Mouse (Mus musculus) hindbrain, embryonic 13.5 days (tissue): Measurements from ENCODE around the gene Stxbp1. TPM values are rescaled to one million over a fixed set of nuclear protein-coding genes. Genes with fewer than 3 reads are reported as not detected.
A peak's percentile ranks its signal among the peaks of the same experiment; 100 is the strongest.

Experiments
- ATAC-seq: fragments of 200-750 bp; cut with Nextera tagmentation; 2 replicates; pipeline ENCODE4 v1.8.0; 2017; ENCODE audit warnings: moderate TSS enrichment; ENCODE audit not compliant: low FRiP score
- H3K27ac ChIP-seq: fragments of 300-500 bp; sonication (generic); 2 replicates; pipeline ENCODE4 v1.5.1; 2015; ENCODE audit warnings: inconsistent platforms, mild to moderate bottlenecking, moderate library complexity
- H3K27me3 ChIP-seq: fragments of 300-500 bp; sonication (generic); 2 replicates; pipeline ENCODE4 v1.6.1; 2015; ENCODE audit warnings: mild to moderate bottlenecking, inconsistent platforms
- H3K36me3 ChIP-seq: fragments of 300-500 bp; sonication (generic); 2 replicates; pipeline ENCODE4 v1.6.1; 2015; ENCODE audit warnings: mild to moderate bottlenecking, inconsistent platforms
- H3K4me1 ChIP-seq: fragments of 300-500 bp; sonication (generic); replicated peaks from 2 replicates; pipeline ENCODE4 v1.6.1; 2015; ENCODE audit warnings: inconsistent platforms
- H3K4me2 ChIP-seq: fragments of 300-500 bp; sonication (generic); 2 replicates; pipeline ENCODE4 v1.6.1; 2015; ENCODE audit warnings: inconsistent platforms, mild to moderate bottlenecking, moderate library complexity
- H3K4me3 ChIP-seq: fragments of 300-500 bp; sonication (generic); 2 replicates; pipeline ENCODE4 v1.5.1; 2015; ENCODE audit warnings: mild to moderate bottlenecking, inconsistent platforms
- H3K9ac ChIP-seq: fragments of 300-500 bp; sonication (generic); 2 replicates; pipeline ENCODE4 v1.6.1; 2015; ENCODE audit warnings: mild to moderate bottlenecking, inconsistent platforms
- H3K9me3 ChIP-seq: fragments of 300-500 bp; sonication (generic); 2 replicates; pipeline ENCODE4 v1.6.1; 2016; ENCODE audit warnings: inconsistent platforms
- WGBS: fragments of 180-500 bp; shearing (Covaris S2); methylation state at CpG from one replicate; pipeline ENCODE4 v1.1.7; 2015; 5-methylcytosine and 5-hydroxymethylcytosine counted together
- polyA plus RNA-seq: library from polyadenylated mRNA; unstranded; fragments of >200 nt; fragmentation: Nextera tagmentation; extraction: Ambion mirVana; gene quantifications from 2 replicates; pipeline ENCODE4 v1.2.1, GENCODE M21; 2015

Gene Stxbp1
- polyA plus RNA-seq, 1 experiment from 2014 or later, result 180 TPM

DNA sequence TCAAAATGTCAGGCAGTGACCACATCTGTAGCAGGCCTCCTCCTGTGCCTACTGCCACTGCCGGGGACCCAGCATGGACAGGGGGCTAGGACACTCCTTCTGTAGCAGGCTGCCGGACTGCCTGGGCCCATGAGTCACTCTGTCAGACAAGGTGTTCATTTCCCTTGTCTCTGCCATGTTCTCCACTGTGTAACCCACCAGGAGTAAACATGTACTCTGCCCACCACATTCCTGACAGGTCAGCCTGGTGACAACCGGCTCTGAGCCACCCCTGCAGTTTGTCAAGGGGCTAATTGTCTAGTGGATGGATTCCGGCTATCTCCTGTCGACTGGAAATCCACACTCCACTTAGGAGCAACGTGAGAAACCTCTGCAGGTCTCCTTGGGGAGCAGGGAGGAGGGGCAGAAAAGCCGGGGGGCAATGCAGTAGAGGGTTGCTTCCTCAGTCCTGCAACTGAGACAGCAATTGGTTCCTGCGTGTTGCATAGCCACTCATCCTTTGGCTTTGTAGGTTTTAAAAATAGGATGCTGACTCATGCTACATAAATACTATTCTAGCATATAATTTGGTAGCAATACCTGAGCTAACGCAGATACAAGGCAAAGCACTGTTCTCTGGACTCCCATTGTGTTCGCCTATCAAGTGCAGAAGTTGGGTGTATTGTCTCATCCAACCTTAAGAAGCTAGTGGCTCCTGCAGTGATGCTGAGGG, 48.6 kb downstream of the Stxbp1 start:
- H3K27ac ChIP-seq, result no peak overlapping the region
- 65% methylated on average over 10 of the region's 10 CpGs for WGBS

DNA sequence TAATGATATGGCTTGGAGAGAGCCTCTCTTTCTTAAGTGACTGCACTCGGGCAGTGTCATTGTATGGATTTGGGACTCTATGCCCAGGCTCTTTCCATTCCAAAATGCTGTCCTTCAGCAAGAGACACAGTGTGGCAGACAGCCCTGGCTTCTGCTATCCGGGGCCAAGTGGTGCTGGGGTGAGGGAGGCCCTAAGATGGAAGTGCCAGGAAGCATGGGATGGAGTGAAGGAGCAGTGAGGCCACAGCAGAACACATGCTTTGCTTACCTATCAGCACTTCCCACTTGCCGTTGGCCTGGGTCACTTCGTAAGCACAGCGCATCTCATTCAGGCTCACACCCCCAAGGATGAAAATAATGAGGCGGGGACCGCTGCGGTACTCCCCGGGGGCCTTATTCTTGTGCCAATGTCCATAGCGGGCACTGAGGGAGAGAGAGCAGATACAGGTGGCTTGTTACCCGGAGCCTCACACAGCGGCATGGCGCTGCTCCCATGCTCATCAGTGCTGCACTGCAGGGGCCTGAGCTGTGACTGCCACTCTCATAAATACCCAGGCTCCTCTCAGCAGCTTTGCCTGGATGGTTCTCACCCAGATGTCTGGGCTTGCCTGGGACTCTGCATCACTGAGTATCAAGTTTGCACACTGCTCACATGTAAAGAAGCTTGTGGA, 51.2 kb downstream of the Stxbp1 start:
- WGBS, result 73% methylated on average over 13 of the region's 13 CpGs
- Histone ChIP-seq H3K9me3 (no peaks in the 10 kb centered on the region), H3K9ac (no peak overlapping the region), H3K27me3 (no peaks in the 10 kb centered on the region), H3K36me3 (peaks cover 96% of the 10 kb centered on the region), H3K4me2 (no peak overlapping the region), H3K4me3 (no peak overlapping the region), H3K27ac (no peak overlapping the region), H3K4me1 (peaks cover 8% of the 10 kb centered on the region; the same call in 1 of the 2 replicates)
- ATAC-seq, result no peak

More for the DNA sequence above, 48.6 kb downstream of the Stxbp1 start:
- Histone ChIP-seq H3K9ac (no peak overlapping the region), H3K4me1 (peaks cover 8% of the 10 kb centered on the region; the same call in 1 of the 2 replicates), H3K9me3 (no peaks in the 10 kb centered on the region), H3K36me3 (peaks cover 100% of the 10 kb centered on the region), H3K4me3 (no peak overlapping the region), H3K27me3 (no peaks in the 10 kb centered on the region), H3K4me2 (no peak overlapping the region)
- ATAC-seq, result no peak

DNA sequence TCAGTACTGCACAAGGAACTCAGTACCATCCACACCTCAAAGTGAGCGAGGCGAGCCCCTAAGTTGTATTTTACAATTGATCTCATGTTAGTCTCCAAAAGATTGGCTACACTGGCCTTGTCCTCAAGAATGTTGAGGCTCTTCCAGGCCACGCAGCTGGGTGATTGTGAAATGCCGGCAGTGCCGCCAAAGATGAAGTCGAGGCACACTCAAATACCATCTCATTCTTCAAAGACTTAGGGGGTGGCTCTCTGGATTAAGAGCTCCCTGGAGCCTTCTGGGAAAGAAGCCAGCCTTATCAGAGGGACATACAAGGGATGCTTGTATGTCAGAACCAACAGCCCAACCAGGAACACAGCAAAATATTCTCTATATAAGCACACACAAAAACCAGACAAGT, 55.7 kb downstream of the Stxbp1 start:
- Histone ChIP-seq H3K9me3 (no peaks in the 10 kb centered on the region), H3K27ac (no peak overlapping the region), H3K36me3 (peaks cover 81% of the 10 kb centered on the region), H3K9ac (no peak overlapping the region), H3K4me1 (peaks cover 4% of the 10 kb centered on the region; the same call in 1 of the 2 replicates), H3K4me3 (no peak overlapping the region), H3K4me2 (no peak overlapping the region), H3K27me3 (no peaks in the 10 kb centered on the region)
- 85% methylated on average over 6 of the region's 6 CpGs for WGBS
- ATAC-seq, result no peak

DNA sequence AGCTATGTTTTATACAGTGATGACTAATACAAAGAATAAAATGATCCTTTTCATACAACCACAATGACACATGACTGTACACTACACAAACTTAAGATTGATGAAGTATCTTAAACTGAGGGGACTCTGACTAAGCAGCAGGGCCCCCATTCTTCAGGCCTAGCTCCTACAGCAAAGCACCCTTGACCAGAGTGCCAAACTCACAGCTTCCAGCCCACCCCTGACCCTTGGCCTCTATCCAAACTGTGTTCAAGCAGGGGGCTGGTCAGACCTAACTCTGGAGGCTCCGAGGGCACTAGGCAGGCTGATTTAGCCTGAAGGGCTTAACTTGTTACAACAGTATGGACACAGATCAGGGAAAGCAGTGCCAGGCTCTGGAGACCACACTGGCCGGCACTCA, 58.5 kb downstream of the Stxbp1 start:
- 61% methylated on average over 2 of the region's 2 CpGs for WGBS
- no peak for ATAC-seq
- no peaks in the 10 kb centered on the region for H3K27me3 ChIP-seq

DNA sequence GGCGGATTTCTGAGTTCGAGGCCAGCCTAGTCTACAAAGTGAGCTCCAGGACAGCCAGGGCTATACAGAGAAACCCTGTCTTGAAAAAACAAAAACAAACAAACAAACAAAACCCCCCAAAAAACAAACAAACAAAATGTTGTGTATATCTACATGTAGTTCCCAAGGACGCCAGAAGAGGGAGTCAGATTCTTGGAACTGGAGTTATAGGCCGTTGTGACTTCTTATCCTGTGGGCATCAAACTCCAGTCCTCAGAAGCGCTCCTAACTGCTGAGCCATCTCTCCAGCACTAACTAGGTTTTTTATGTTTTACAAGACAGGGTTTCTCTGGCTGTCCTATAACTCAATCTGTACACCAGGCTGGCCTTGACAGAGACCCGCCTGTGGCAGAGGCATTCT, 59.9 kb downstream of the Stxbp1 start:
- no peak overlapping the region for H3K4me3 ChIP-seq
- no peaks in the 10 kb centered on the region for H3K9me3 ChIP-seq
- no peaks in the 10 kb centered on the region for H3K27me3 ChIP-seq
- H3K27ac ChIP-seq, result no peak overlapping the region
- H3K4me1 ChIP-seq, result 0 out of 2 replicates have a peak, but pooled peaks cover 5% of the 10 kb centered on the region
- WGBS, result 54% methylated on average over 6 of the region's 6 CpGs
- peaks cover 42% of the 10 kb centered on the region for H3K36me3 ChIP-seq
- ATAC-seq, result no peak
- H3K4me2 ChIP-seq, result no peak overlapping the region
- no peak overlapping the region for H3K9ac ChIP-seq

More for the DNA sequence above, 58.5 kb downstream of the Stxbp1 start:
- Histone ChIP-seq H3K4me2 (no peak overlapping the region), H3K4me1 (0 out of 2 replicates have a peak, but pooled peaks cover 5% of the 10 kb centered on the region), H3K36me3 (peaks cover 54% of the 10 kb centered on the region), H3K9me3 (no peaks in the 10 kb centered on the region), H3K9ac (no peak overlapping the region), H3K27ac (no peak overlapping the region), H3K4me3 (no peak overlapping the region)

DNA sequence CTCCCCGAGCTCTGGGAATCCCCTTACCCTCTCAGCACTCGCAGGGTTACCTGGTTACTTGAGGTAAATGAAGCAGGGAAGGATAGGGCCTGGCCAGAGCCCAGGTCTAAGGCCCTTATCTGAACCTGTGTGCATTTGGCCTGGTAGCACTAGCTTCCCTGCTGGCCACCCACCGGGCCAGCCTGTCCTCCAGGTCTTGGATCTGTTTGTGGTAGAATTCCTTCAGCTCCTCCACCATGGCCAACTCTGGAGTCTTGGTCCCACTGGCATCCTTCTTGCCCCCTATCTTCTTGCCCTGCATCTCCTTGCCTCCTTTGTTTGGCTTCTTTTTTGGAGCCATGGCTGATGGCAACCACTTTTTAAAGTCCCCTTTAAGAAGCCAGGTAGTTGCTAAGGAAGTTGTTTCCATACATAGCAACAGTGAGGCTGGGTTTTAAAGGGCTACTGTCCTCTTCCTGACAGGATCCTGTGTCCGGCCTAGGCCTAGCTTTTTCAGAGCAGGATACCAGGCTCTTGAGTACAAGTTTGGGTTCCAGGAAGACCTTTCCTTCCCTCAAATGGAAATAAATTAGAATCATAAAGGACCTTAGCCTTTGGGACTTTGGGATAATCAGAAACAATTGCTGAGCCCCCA, 62.9 kb downstream of the Stxbp1 start, which contains the start of gene Cfap157:
Gene Cfap157, minus strand, starts transcription at position 381 of the 634 bp plus-strand sequence.
- WGBS, result 71% methylated on average over 4 of the region's 4 CpGs
- Histone ChIP-seq H3K27ac (no peak within 1 kb of the TSS; the same call in 1 of the 2 replicates), H3K9ac (peak within 1 kb of the TSS; percentile 46; the same call in 1 of the 2 replicates), H3K4me1 (0 out of 2 replicates have a peak, but pooled peaks cover 5% of the 10 kb centered on the region), H3K9me3 (no peaks in the 10 kb centered on the region), H3K27me3 (no peaks in the 10 kb centered on the region), H3K36me3 (peaks cover 13% of the 10 kb centered on the region), H3K4me3 (no peak within 1 kb of the TSS), H3K4me2 (no peak within 1 kb of the TSS)
- ATAC-seq, result no peak

DNA sequence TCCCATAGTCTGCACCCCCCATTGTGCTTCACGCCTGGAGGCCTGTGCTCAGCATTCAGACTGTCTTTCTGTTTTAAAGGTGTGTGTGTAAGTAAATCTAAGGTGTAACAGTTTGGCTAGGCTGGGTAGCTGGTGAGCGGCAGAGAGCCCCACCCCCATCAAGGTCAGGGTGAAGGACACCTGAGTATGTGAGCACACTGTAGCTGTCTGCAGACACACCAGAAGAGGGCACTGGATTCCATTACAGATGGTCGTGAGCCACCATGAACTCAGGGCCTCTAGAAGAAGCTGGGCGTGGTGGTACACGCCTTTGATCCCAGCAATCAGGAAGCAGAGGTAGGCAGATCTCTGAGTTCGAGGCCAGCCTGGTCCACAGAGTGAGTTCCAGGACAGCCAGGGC, 65.3 kb downstream of the Stxbp1 start:
- no peak for ATAC-seq
- WGBS, result 80% methylated on average over 6 of the region's 6 CpGs
- peaks cover 6% of the 10 kb centered on the region for H3K27me3 ChIP-seq

DNA sequence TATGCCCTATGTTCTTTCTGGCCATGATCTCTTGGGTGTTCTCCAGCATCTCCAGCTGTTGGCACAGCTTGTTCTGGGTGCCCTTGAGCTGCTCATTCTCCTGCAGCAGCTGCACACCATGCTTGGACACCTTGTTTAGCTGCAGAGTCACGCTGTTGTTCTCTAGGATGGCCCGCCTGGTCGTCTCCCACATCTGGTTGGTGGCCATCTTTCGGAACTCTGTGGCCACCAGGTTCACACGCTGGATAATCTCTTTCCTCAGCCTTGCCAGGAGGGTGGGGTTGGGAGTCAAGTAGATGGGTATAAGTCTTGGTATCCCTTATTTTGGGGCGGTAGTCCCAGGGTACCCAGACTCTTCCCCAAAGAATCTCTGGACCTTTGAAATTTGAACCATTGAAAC, 67.3 kb downstream of the Stxbp1 start:
- H3K4me1 ChIP-seq, result peaks cover 21% of the 10 kb centered on the region
- no peak overlapping the region for H3K27ac ChIP-seq
- no peak for ATAC-seq
- 94% methylated on average over 6 of the region's 6 CpGs for whole genome bisulfite sequencing
- no peak overlapping the region for H3K9ac ChIP-seq
- peaks cover 12% of the 10 kb centered on the region for H3K27me3 ChIP-seq
- no peaks in the 10 kb centered on the region for H3K36me3 ChIP-seq
- H3K9me3 ChIP-seq, result no peaks in the 10 kb centered on the region
- H3K4me3 ChIP-seq, result no peak overlapping the region
- H3K4me2 ChIP-seq, result no peak overlapping the region

More for the DNA sequence above, 65.3 kb downstream of the Stxbp1 start:
- Histone ChIP-seq H3K4me1 (0 out of 2 replicates have a peak, but pooled peaks cover 7% of the 10 kb centered on the region), H3K27ac (no peak overlapping the region), H3K9me3 (no peaks in the 10 kb centered on the region), H3K9ac (no peak overlapping the region), H3K36me3 (no peaks in the 10 kb centered on the region), H3K4me2 (no peak overlapping the region), H3K4me3 (no peak overlapping the region)

DNA sequence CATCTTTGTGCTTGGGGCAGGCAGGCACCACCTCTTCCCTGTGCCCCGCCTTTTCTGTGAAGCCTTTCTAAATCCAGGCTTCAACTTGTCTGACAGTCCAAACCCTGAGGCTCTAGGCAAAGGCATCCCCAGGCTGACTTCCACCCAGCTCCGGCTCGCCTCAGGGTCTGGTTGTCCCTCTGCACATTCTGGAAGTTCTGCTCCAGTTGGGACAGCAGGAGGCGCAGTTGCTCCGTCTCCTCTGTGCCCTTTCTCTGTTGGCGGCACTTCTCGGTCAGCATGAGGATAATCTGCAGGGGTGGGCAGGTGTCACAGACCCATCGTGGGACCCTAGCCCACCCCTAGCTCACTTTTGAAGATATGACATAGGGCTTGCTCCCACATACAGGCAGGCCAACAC, 67.9 kb downstream of the Stxbp1 start:
- no peak overlapping the region for H3K4me3 ChIP-seq
- no peak for ATAC-seq
- H3K27me3 ChIP-seq, result peaks cover 12% of the 10 kb centered on the region
- 15% methylated on average over 8 of the region's 8 CpGs for WGBS
- no peak overlapping the region for H3K27ac ChIP-seq
- peaks cover 20% of the 10 kb centered on the region for H3K4me1 ChIP-seq
- H3K9ac ChIP-seq, result no peak overlapping the region
- H3K9me3 ChIP-seq, result no peaks in the 10 kb centered on the region
- no peaks in the 10 kb centered on the region for H3K36me3 ChIP-seq
- H3K4me2 ChIP-seq, result no peak overlapping the region

DNA sequence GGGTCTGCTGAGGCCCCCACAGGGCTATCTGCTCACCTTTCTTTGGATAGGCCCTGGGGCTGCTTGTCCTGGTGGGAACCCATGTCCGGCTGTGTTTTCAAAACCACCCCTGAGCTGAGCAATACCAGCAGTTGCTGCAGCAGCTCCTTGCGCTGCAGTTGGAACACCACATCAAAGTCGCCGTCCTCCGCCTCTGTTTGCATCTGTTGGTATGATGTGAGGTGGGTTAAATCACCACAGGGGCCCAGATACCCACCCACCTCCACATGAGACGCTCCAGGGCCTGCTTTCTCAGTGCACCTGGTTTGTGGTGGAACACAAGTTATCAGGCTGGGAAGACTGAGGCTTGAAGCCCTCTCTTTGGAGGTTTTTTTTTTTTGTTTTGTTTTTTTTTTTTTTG, 69.0 kb downstream of the Stxbp1 start:
- no peak for ATAC-seq
- Histone ChIP-seq H3K9ac (peak overlapping the region; percentile 24; the same call in 1 of the 2 replicates), H3K4me2 (no peak overlapping the region), H3K27ac (no peak overlapping the region), H3K4me1 (peaks cover 18% of the 10 kb centered on the region), H3K36me3 (no peaks in the 10 kb centered on the region), H3K27me3 (peaks cover 12% of the 10 kb centered on the region), H3K4me3 (no peak overlapping the region), H3K9me3 (no peaks in the 10 kb centered on the region)
- 92% methylated on average over 6 of the region's 6 CpGs for WGBS

DNA sequence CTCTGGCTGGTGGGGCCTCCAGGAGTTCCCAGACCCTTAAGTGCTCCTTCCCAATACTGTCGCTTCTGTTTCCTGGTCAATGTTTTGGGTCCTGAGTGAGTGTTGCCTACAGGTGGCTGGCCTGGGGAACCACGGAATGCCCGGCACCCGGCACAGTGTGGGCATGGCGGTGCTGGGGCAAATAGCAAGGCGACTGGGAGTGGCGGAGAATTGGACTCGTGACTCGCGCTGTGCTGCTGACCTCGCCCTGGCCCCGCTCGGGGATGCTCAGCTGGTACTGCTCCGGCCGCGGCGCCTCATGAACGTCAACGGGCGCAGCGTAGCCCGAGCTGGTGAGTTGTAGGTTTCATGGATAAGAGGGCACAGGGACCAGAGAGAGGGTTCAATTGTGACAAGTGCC, 70.9 kb downstream of the Stxbp1 start:
- Histone ChIP-seq H3K27me3 (peaks cover 12% of the 10 kb centered on the region), H3K9me3 (no peaks in the 10 kb centered on the region), H3K9ac (peak overlapping the region; percentile 72), H3K4me1 (peaks cover 20% of the 10 kb centered on the region), H3K27ac (no peak overlapping the region), H3K36me3 (no peaks in the 10 kb centered on the region), H3K4me2 (peak overlapping the region; percentile 67), H3K4me3 (peak overlapping the region; percentile 56)
- 17% methylated on average over 22 of the region's 22 CpGs for WGBS
- no peak for ATAC-seq

DNA sequence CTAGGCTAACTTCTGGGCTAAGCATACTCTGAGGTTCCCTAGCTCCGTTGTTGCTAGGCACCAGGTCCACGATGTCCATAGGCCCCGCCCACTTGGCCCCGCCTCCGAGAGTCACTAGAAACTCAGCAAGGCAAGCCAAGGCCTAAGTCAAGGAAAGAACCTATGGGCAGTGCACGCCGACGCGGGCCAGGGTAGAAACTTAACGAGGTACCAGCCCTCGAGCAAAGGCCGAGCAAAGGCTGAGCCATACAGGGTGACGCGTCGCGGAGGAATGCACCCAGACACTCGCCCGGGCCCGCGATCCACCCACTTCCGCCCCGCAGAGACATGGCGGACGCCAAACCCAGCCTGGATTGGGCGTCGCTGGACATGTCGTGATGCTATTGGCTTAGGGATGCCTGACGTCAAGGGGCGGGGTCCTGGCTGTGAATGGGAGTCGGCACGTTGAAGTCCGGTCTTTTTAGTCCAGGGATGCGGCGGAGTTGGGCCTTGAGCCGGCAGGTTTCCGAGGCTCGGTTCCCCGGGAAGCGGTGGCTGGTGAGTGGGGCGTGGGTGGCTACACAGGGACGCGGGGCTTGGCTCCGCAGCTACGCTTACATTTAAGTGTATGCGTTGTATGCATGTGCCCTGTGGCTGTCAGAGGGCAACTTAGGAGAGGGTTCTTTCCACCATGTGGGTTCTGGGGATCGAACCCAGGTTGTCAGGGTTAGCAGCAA, 71.5 kb downstream of the Stxbp1 start, which contains the start of the genes Ttc16 and Ptrh1:
Gene Ttc16, minus strand, starts transcription at position 275 of the 716 bp plus-strand sequence.
Gene Ptrh1, plus strand, starts transcription at position 428 of the 716 bp plus-strand sequence.
- Histone ChIP-seq H3K4me3 (peak within 1 kb of the TSS; percentile 56), H3K4me1 (peaks cover 20% of the 10 kb centered on the region), H3K36me3 (no peaks in the 10 kb centered on the region), H3K27ac (peak within 1 kb of the TSS; percentile 60; the same call in 1 of the 2 replicates), H3K9ac (peak within 1 kb of the TSS; percentile 72), H3K27me3 (peaks cover 12% of the 10 kb centered on the region), H3K4me2 (peak within 1 kb of the TSS; percentile 67), H3K9me3 (no peaks in the 10 kb centered on the region)
- WGBS, result under 1% methylated on average over 46 of the region's 46 CpGs
- peak; percentile 97 for ATAC-seq
